Mouse (Mus musculus) ES-E14 (cell line): ENCODE data around the gene Prn.

Source experiments
- HCFC1 ChIP-seq: IDR thresholded peaks from 2 replicates; pipeline ENCODE4 v1.6.1; 2012; ENCODE audit warnings: low read length, inconsistent platforms, borderline replicate concordance; ENCODE audit not compliant: insufficient read depth
- MAFK ChIP-seq: IDR thresholded peaks from 2 replicates; pipeline ENCODE4 v1.6.1; 2014; ENCODE audit warnings: mild to moderate bottlenecking, low read depth, low read length, inconsistent platforms; ENCODE audit not compliant: insufficient read depth
- ZC3H11A ChIP-seq: IDR thresholded peaks from 2 replicates; pipeline ENCODE4 v1.6.1; 2012; ENCODE audit warnings: low read depth, mild to moderate bottlenecking, inconsistent platforms, low read length, borderline replicate concordance
- ZNF384 ChIP-seq: IDR thresholded peaks from 2 replicates; pipeline ENCODE4 v1.6.1; 2012; ENCODE audit warnings: low read depth, low read length, inconsistent platforms

DNA sequence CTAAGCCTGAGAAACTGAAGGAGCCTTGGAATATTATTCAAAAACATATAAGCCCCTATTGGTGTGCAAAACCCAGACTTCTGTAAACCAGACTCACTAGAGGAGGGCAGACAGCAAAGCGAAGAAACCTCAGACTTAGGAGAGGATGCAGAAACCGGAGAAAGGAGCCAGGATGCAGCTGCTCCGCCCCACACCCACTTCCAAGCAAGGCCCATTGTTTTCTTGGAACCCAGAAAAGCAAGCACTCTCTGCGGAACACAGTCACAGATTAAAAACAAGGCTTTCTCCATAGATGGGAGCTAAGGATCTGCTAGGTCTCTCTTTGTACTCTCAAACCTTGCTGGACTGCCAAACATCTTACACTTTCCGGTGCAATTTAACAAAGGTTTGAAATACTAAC is 17.2 kb upstream of the Prn start:
- TF ChIP-seq MAFK (no peak), HCFC1 (no peak), ZC3H11A (no peak), ZNF384 (no peak)
